20 mouse cellular contexts compared by ENCODE assay signal in the genomic region with DNA sequence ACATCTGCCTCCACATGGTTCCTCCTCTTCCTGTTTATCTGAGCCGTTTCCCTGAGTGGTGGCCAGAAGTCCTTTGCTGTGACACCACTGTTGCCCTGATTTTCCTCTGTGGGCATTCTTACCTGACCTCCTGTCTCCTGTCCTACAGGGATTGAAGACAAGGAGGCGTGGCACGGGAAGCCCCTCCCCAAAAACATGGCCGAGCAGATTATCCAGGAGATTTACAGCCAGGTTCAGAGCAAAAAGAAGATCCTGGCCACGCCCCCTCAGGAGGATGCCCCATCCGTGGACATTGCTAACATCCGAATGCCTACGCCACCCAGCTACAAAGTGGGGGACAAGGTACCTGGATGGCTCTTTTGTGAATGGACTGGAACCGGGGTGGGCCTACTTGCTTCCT.
"Had no signal": no experiment of that assay in that cellular context is flagged by ENCODE, and none has a peak within 500 bp of the region (broad histone marks: within the 10 kb centered on the region; RNA-seq: fewer than 3 reads in every experiment).

No protein-coding gene starts in this region.

- H3K4me3 ChIP-seq: heart, embryonic 10.5 days; heart, embryonic 12.5 days; hindbrain, embryonic 10.5 days; hindbrain, embryonic 12.5 days; intestine, embryonic 15.5 days; layer of hippocampus, adult 2 months; left cerebral cortex, adult 2 months; limb, embryonic 10.5 days; limb, embryonic 12.5 days; liver, embryonic 13.5 days had no signal

- H3K27ac ChIP-seq: heart, embryonic 10.5 days; hindbrain, embryonic 10.5 days; hindbrain, embryonic 12.5 days; hindbrain, embryonic 14.5 days; intestine, embryonic 15.5 days; layer of hippocampus, adult 2 months; left cerebral cortex, adult 2 months; limb, embryonic 10.5 days; limb, embryonic 12.5 days had no signal

- DNase-seq: gastrocnemius, postnatal 25 days; heart, adult 18-20 months; heart, postnatal 10 days; heart, postnatal 4 days; kidney, adult 18-20 months; kidney, adult 8-10 months; kidney, postnatal 10 days; kidney, postnatal 4 days; liver; liver, embryonic 13.5 days had no signal
